Comparison of ENCODE assay signal across 13 mouse cellular contexts in the genomic region with DNA sequence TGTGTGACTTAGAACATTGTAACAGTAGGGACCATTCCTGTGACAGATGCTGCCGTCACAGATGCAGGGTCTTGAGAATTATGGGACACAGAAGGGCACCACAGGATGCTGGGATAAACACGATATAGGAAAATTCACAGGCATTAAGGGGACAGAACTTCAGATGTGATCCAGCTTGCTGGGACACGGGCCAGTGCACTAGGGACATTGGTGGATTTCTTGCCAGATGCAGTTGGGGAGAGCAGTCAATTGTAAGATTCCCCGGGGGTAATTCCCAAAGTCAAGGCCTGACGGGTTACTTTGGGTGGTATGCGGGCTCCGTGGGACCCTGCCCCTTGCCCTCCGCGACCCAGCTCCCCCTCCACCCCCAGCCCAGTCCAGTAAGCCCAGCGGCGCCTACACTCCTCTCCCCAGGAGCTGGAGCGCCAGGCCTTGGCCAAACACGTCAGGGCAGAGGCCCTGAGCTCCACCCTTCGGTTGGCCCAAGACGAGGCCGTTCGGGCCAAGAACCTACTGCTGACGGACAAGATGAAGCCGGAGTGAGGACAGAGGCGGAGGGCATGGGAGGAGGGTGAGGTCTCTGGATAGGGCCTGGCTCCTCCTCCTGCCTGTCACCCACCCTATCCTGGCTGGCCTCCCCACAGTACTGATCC. TPM values are rescaled to one million over a fixed set of nuclear protein-coding genes. Genes with fewer than 3 reads are reported as not detected.
DNase-seq lines count a peak whose midpoint lies in the region; ATAC-seq lines count a peak whose summit lies in the region.
"Had no signal": no experiment of that assay in that cellular context is flagged by ENCODE, and none has a peak within 500 bp of the region (broad histone marks: within the 10 kb centered on the region; RNA-seq: fewer than 3 reads in every experiment).

No protein-coding gene starts in this region.

- no peaks in the 10 kb centered on the region for H3K9me3 ChIP-seq in kidney, embryonic 15.5 days (replicated peaks)
- no peaks in the 10 kb centered on the region for H3K9me3 ChIP-seq in embryonic facial prominence, embryonic 10.5 days

- H3K4me2 ChIP-seq in kidney, embryonic 15.5 days, result no peak overlapping the region

- H3K4me1 ChIP-seq in kidney, embryonic 15.5 days, result peaks cover 16% of the 10 kb centered on the region
- peaks cover 24% of the 10 kb centered on the region for H3K4me1 ChIP-seq in embryonic facial prominence, embryonic 10.5 days

- no peaks in the 10 kb centered on the region for H3K27me3 ChIP-seq in kidney, embryonic 15.5 days
- peaks cover 7% of the 10 kb centered on the region for H3K27me3 ChIP-seq in embryonic facial prominence, embryonic 10.5 days (replicated peaks; ENCODE audit: low read depth, poor library complexity, severe bottlenecking)

- 72% methylated on average over 20 of the region's 20 CpGs for WGBS in kidney, embryonic 15.5 days
- 70% methylated on average over 20 of the region's 20 CpGs for WGBS in embryonic facial prominence, embryonic 10.5 days

- H3K27ac ChIP-seq in kidney, embryonic 15.5 days, result peak overlapping the region; percentile 29
- 0 out of 2 replicates have a peak overlapping the region, but pooled peaks have one; percentile 11 for H3K27ac ChIP-seq in embryonic facial prominence, embryonic 10.5 days (replicated peaks)

- H3K4me3 ChIP-seq in kidney, embryonic 15.5 days (replicated peaks), result no peak overlapping the region
- H3K4me3 ChIP-seq in embryonic facial prominence, embryonic 10.5 days, result peak overlapping the region; percentile 11; the same call in 1 of the 2 replicates

- ATAC-seq in kidney, embryonic 15.5 days (replicated peaks; ENCODE audit: low FRiP score), result no peak

- DNase-seq in adrenal gland, adult (ENCODE audit: inconsistent age in 2 of 2, low spot score in 1 of 2), result peak; percentile 23 to 51
- DNase-seq in adrenal gland, postnatal 4 days (ENCODE audit: low spot score in 2 of 2), result no peak
- DNase-seq in kidney, postnatal 36 days, result no peak
- DNase-seq in embryonic facial prominence, embryonic 10.5 days (ENCODE audit: low spot score), result no peak
- peak; percentile 82 for DNase-seq in lung, postnatal 10 days
- DNase-seq in frontal cortex, postnatal 14 days (ENCODE audit: low spot score in 2 of 2), result no peak
- DNase-seq in cerebellum, postnatal 14 days, result no peak

- peaks cover 18% of the 10 kb centered on the region for H3K36me3 ChIP-seq in kidney, embryonic 15.5 days
- peaks cover 24% of the 10 kb centered on the region for H3K36me3 ChIP-seq in embryonic facial prominence, embryonic 10.5 days (replicated peaks)

- H3K9ac ChIP-seq in kidney, embryonic 15.5 days, result no peak overlapping the region

RNA-seq across cellular contexts. Expression of a gene that starts 14.3 kb away (rescaled TPM):
- total RNA-seq in adrenal gland, postnatal 4 days (2021), result under 1 TPM in 1 of 2 experiments, not detected in 1; 0.39 TPM
- 0.14 TPM in 2 replicates for polyA plus RNA-seq in kidney, embryonic 15.5 days (2015; fragmentation: Nextera tagmentation; extraction: Ambion mirVana)
- polyA plus RNA-seq in embryonic facial prominence, embryonic 10.5 days (2016; fragmentation: Nextera tagmentation; extraction: Ambion mirVana), result 0.14 and 0.30 TPM in 2 replicates
- total RNA-seq: gastrocnemius, postnatal 4 days; liver, adult 2 months; monocyte, adult 5-6 weeks had no signal
- polyA plus RNA-seq: embryonic facial prominence, embryonic 14.5 days; large intestine, adult 2 months had no signal

RNA-seq across cellular contexts. Expression of a gene that starts 17.3 kb away (rescaled TPM):
- total RNA-seq in adrenal gland, postnatal 4 days (2021), result 10 to 100 TPM; 28.0 to 31.1 TPM
- polyA plus RNA-seq in kidney, embryonic 15.5 days (2015; fragmentation: Nextera tagmentation; extraction: Ambion mirVana), result 19.2 and 25.1 TPM in 2 replicates
- polyA plus RNA-seq in embryonic facial prominence, embryonic 10.5 days (2016; fragmentation: Nextera tagmentation; extraction: Ambion mirVana), result 18.5 and 18.8 TPM in 2 replicates
- total RNA-seq: monocyte, adult 5-6 weeks had no signal

RNA-seq across cellular contexts. Expression of a gene that starts 28.0 kb away (rescaled TPM):
- total RNA-seq in adrenal gland, postnatal 4 days (2021), result 100 to 1,000 TPM in 1 of 2 experiments, 10 to 100 TPM in 1; 99.9 to 107 TPM
- 74.2 and 79.1 TPM in 2 replicates for polyA plus RNA-seq in kidney, embryonic 15.5 days (2015; fragmentation: Nextera tagmentation; extraction: Ambion mirVana)
- polyA plus RNA-seq in embryonic facial prominence, embryonic 10.5 days (2016; fragmentation: Nextera tagmentation; extraction: Ambion mirVana), result 75.1 and 77.1 TPM in 2 replicates

RNA-seq across cellular contexts. Expression of a gene that starts 29.1 kb away (rescaled TPM):
- total RNA-seq in adrenal gland, postnatal 4 days (2021), result 100 to 1,000 TPM; 380 to 390 TPM
- polyA plus RNA-seq in kidney, embryonic 15.5 days (2015; fragmentation: Nextera tagmentation; extraction: Ambion mirVana), result 704 and 710 TPM in 2 replicates
- polyA plus RNA-seq in embryonic facial prominence, embryonic 10.5 days (2016; fragmentation: Nextera tagmentation; extraction: Ambion mirVana), result 968 and 991 TPM in 2 replicates

RNA-seq across cellular contexts. Expression of a gene that starts 40.1 kb away (rescaled TPM):
- total RNA-seq in adrenal gland, postnatal 4 days (2021), result 100 to 1,000 TPM; 106 to 111 TPM
- 86.4 and 90.4 TPM in 2 replicates for polyA plus RNA-seq in kidney, embryonic 15.5 days (2015; fragmentation: Nextera tagmentation; extraction: Ambion mirVana)
- polyA plus RNA-seq in embryonic facial prominence, embryonic 10.5 days (2016; fragmentation: Nextera tagmentation; extraction: Ambion mirVana), result 70.3 and 77.5 TPM in 2 replicates

Comparison
In these comparisons a context has a peak if more than half of its experiments do, and no peak if none do; other contexts are left out.
1. DNase-seq: peak in adrenal gland, adult (2 of 2) and lung, postnatal 10 days (single experiment); none in adrenal gland, postnatal 4 days (0 of 2), kidney, postnatal 36 days (0 of 2), embryonic facial prominence, embryonic 10.5 days (single experiment), frontal cortex, postnatal 14 days (0 of 2) and cerebellum, postnatal 14 days (0 of 2).